Mouse (Mus musculus) adrenal gland, adult 2 months (tissue): Measurements from ENCODE around the gene Nr2c2ap. TPM values are rescaled to one million over a fixed set of nuclear protein-coding genes. Genes with fewer than 3 reads are reported as not detected.

Experiments
- DNase-seq: peaks from one replicate; pipeline ENCODE4 v3.0.0; 2021
- long read RNA-seq: library from polyadenylated mRNA; stranded (forward); transcript quantifications from one replicate; pipeline ENCODE4 v2.0.0, GENCODE M21; 2021
- polyA plus RNA-seq: library from polyadenylated mRNA; depleted of rRNA; stranded (reverse); fragments of >200 nt; gene quantifications from 2 replicates; pipeline ENCODE4 v1.2.3, GENCODE M21; 2012; rRNA removed
- total RNA-seq, 2 experiments: library from RNA; stranded (reverse); gene quantifications; 2 replicates each; pipeline ENCODE4 v1.2.3; 2021

Gene Nr2c2ap
- total RNA-seq: 10 to 100 TPM; 19.1 to 20.0 TPM
- polyA plus RNA-seq: 11.9 and 12.4 TPM in 2 replicates
- long read RNA-seq, transcript Nr2c2ap-201 (5 exons, 1,161 nt): major isoform, 5 of 24 reads
- long read RNA-seq, partial matches to known transcripts: 0 of 24 reads
- long read RNA-seq, other reads (novel, unspliced or antisense): 15 of 24 reads

- DNase-seq: peak; percentile 88
These were observed at the start of gene Nr2c2ap for GRCm38 (mm10) chr8:70131166-70131883. Gene Nr2c2ap, plus strand, starts transcription at chr8:70131333.

GRCm38 (mm10) chr8:70081976-70082375 lies 49.2 kb upstream of the Nr2c2ap start:
- DNase-seq: no peak

- peak; percentile 78 for DNase-seq
These were observed 47.8 kb upstream of the Nr2c2ap start, which contains the start of gene Hapln4 for GRCm38 (mm10) chr8:70083285-70083684. Gene Hapln4, plus strand, starts transcription at chr8:70083457.

GRCm38 (mm10) chr8:70084191-70085065 lies 46.7 kb upstream of the Nr2c2ap start:
- peak; percentile 21 for DNase-seq

GRCm38 (mm10) chr8:70086151-70086550 lies 45.0 kb upstream of the Nr2c2ap start:
- no peak for DNase-seq

GRCm38 (mm10) chr8:70087237-70087636 lies 43.9 kb upstream of the Nr2c2ap start:
- DNase-seq: no peak

- DNase-seq: peak; percentile 50
These were observed 43.1 kb upstream of the Nr2c2ap start for GRCm38 (mm10) chr8:70087836-70088650.

GRCm38 (mm10) chr8:70089296-70089960 lies 41.7 kb upstream of the Nr2c2ap start:
- no peak for DNase-seq

GRCm38 (mm10) chr8:70092786-70093185 lies 38.3 kb upstream of the Nr2c2ap start:
- DNase-seq: no peak

GRCm38 (mm10) chr8:70099276-70099675 lies 31.9 kb upstream of the Nr2c2ap start:
- no peak for DNase-seq

- DNase-seq: no peak
These were observed 30.9 kb upstream of the Nr2c2ap start for GRCm38 (mm10) chr8:70100241-70100640.

- DNase-seq: no peak
These were observed 26.6 kb upstream of the Nr2c2ap start for GRCm38 (mm10) chr8:70104506-70104905.

- no peak for DNase-seq
These were observed 26.2 kb upstream of the Nr2c2ap start for GRCm38 (mm10) chr8:70104922-70105321.

- no peak for DNase-seq
These were observed 20.7 kb upstream of the Nr2c2ap start for GRCm38 (mm10) chr8:70110451-70110850.

- no peak for DNase-seq
These were observed 19.8 kb upstream of the Nr2c2ap start for GRCm38 (mm10) chr8:70111192-70111795.

GRCm38 (mm10) chr8:70112401-70113016 lies 18.6 kb upstream of the Nr2c2ap start:
- DNase-seq: no peak

- no peak for DNase-seq
These were observed 16.6 kb upstream of the Nr2c2ap start for GRCm38 (mm10) chr8:70114488-70114887.

GRCm38 (mm10) chr8:70114892-70115291 lies 16.2 kb upstream of the Nr2c2ap start:
- no peak for DNase-seq

- peak; percentile 25 for DNase-seq
These were observed 13.5 kb upstream of the Nr2c2ap start for GRCm38 (mm10) chr8:70117611-70118010.
